Mouse (Mus musculus) cerebellum, adult (tissue): ENCODE results near the gene Wbp4.
"Not testable (repeated sequence)": the region's sequence is repeated elsewhere in the genome, so short reads cannot be mapped to it uniquely, and the experiment has no call there.

Experiments
- ATAC-seq: cut with Nextera tagmentation; 2 replicates; pipeline ENCODE4 v1.9.2; 2017; ENCODE audit warnings: mild to moderate bottlenecking, moderate library complexity, mixed read lengths; ENCODE audit not compliant: insufficient number of reproducible peaks, low FRiP score, low TSS enrichment

Wbp4 gene

GRCm38 (mm10) chr14:79481339-79482151, at the start of gene Wbp4:
TSS of gene Wbp4 (minus strand) at chr14:79481520.
- ATAC-seq, result peak; percentile 83

- ATAC-seq, result no peak
Measured at GRCm38 (mm10) chr14:79530761-79531160, 49.4 kb upstream of the Wbp4 start.

GRCm38 (mm10) chr14:79529581-79530554, 48.5 kb upstream of the Wbp4 start:
- no peak for ATAC-seq

GRCm38 (mm10) chr14:79527704-79528103, 46.4 kb upstream of the Wbp4 start:
- ATAC-seq, result no peak

- not testable (repeated sequence) for ATAC-seq
Measured at GRCm38 (mm10) chr14:79526106-79526505, 44.8 kb upstream of the Wbp4 start.

- no peak for ATAC-seq
Measured at GRCm38 (mm10) chr14:79522387-79522786, 41.1 kb upstream of the Wbp4 start.

- ATAC-seq, result no peak
Measured at GRCm38 (mm10) chr14:79521471-79522117, 40.3 kb upstream of the Wbp4 start.

- no peak for ATAC-seq
Measured at GRCm38 (mm10) chr14:79521056-79521455, 39.7 kb upstream of the Wbp4 start.

GRCm38 (mm10) chr14:79520612-79521011, 39.3 kb upstream of the Wbp4 start:
- no peak for ATAC-seq

- no peak for ATAC-seq
Measured at GRCm38 (mm10) chr14:79519663-79519975, 38.3 kb upstream of the Wbp4 start.

GRCm38 (mm10) chr14:79518761-79519662, 37.7 kb upstream of the Wbp4 start:
- no peak for ATAC-seq

- no peak for ATAC-seq
Measured at GRCm38 (mm10) chr14:79518123-79518522, 36.8 kb upstream of the Wbp4 start.

- ATAC-seq, result no peak
Measured at GRCm38 (mm10) chr14:79517185-79517740, 35.9 kb upstream of the Wbp4 start.

- ATAC-seq, result no peak
Measured at GRCm38 (mm10) chr14:79516751-79517150, 35.4 kb upstream of the Wbp4 start.

GRCm38 (mm10) chr14:79516243-79516610, 34.9 kb upstream of the Wbp4 start:
- ATAC-seq, result no peak

- no peak for ATAC-seq
Measured at GRCm38 (mm10) chr14:79515511-79516242, 34.4 kb upstream of the Wbp4 start.

GRCm38 (mm10) chr14:79515100-79515499, 33.8 kb upstream of the Wbp4 start:
- no peak for ATAC-seq

- no peak for ATAC-seq
Measured at GRCm38 (mm10) chr14:79513951-79514350, 32.6 kb upstream of the Wbp4 start.

- no peak for ATAC-seq
Measured at GRCm38 (mm10) chr14:79511521-79511920, 30.2 kb upstream of the Wbp4 start.
